Mouse (Mus musculus): ENCODE measurements around the gene Exoc6b. TPM values are rescaled to one million over a fixed set of nuclear protein-coding genes. Genes with fewer than 3 reads are reported as not detected.

Gene Exoc6b
- polyA plus RNA-seq, 1 experiment = 5.8 TPM

GRCm38 (mm10) chr6:84590961-84591745, 478.2 kb downstream of the Exoc6b start:
- TF ChIP-seq CTCF (IDR thresholded peaks at IDR 0.05; ENCODE audit: control insufficient read depth, insufficient read depth, low read length) (no peak), POLR2A (IDR thresholded peaks at IDR 0.05; ENCODE audit: borderline replicate concordance, control insufficient read depth, low read depth, low read length) (no peak)
- Histone ChIP-seq H3K4me3 (replicated peaks; ENCODE audit: control insufficient read depth, low read depth, low read length) (no peak overlapping the region), H3K4me1 (ENCODE audit: control insufficient read depth, insufficient read depth, low read length) (no peaks in the 10 kb centered on the region), H3K27ac (ENCODE audit: control insufficient read depth, insufficient read depth, low read depth, low read length, poor library complexity) (no peak overlapping the region)
- WGBS = 68% methylated on average over 6 of the region's 6 CpGs

- 5% methylated on average over 39 of the region's 39 CpGs for WGBS
Observed at GRCm38 (mm10) chr6:84589742-84590686, 479.3 kb downstream of the Exoc6b start.

GRCm38 (mm10) chr6:84588895-84589652, 480.2 kb downstream of the Exoc6b start:
- Histone ChIP-seq H3K27ac (ENCODE audit: control insufficient read depth, insufficient read depth, low read depth, low read length, poor library complexity) (no peak overlapping the region), H3K4me3 (replicated peaks; ENCODE audit: control insufficient read depth, low read depth, low read length) (no peak overlapping the region), H3K4me1 (ENCODE audit: control insufficient read depth, insufficient read depth, low read length) (no peaks in the 10 kb centered on the region)
- TF ChIP-seq CTCF (IDR thresholded peaks at IDR 0.05; ENCODE audit: control insufficient read depth, insufficient read depth, low read length) (no peak), POLR2A (IDR thresholded peaks at IDR 0.05; ENCODE audit: borderline replicate concordance, control insufficient read depth, low read depth, low read length) (no peak)
- 2% methylated on average over 52 of the region's 54 CpGs for WGBS

More at GRCm38 (mm10) chr6:84589742-84590686, 479.3 kb downstream of the Exoc6b start:
- Histone ChIP-seq H3K4me1 (ENCODE audit: control insufficient read depth, insufficient read depth, low read length) (no peaks in the 10 kb centered on the region), H3K27ac (ENCODE audit: control insufficient read depth, insufficient read depth, low read depth, low read length, poor library complexity) (no peak overlapping the region), H3K4me3 (replicated peaks; ENCODE audit: control insufficient read depth, low read depth, low read length) (no peak overlapping the region)
- TF ChIP-seq CTCF (IDR thresholded peaks at IDR 0.05; ENCODE audit: control insufficient read depth, insufficient read depth, low read length) = peak; percentile 60; the same call in 1 of the 2 replicates
- no peak for TF ChIP-seq POLR2A (IDR thresholded peaks at IDR 0.05; ENCODE audit: borderline replicate concordance, control insufficient read depth, low read depth, low read length)

- no peaks in the 10 kb centered on the region for H3K4me1 ChIP-seq (ENCODE audit: control insufficient read depth, insufficient read depth, low read length)
- WGBS = 1% methylated on average over 41 of the region's 41 CpGs
- H3K4me3 ChIP-seq (replicated peaks; ENCODE audit: control insufficient read depth, low read depth, low read length) = no peak overlapping the region
- H3K27ac ChIP-seq (ENCODE audit: control insufficient read depth, insufficient read depth, low read depth, low read length, poor library complexity) = no peak overlapping the region
- TF ChIP-seq POLR2A (IDR thresholded peaks at IDR 0.05; ENCODE audit: borderline replicate concordance, control insufficient read depth, low read depth, low read length) = no peak
- TF ChIP-seq CTCF (IDR thresholded peaks at IDR 0.05; ENCODE audit: control insufficient read depth, insufficient read depth, low read length) = no peak
Observed at GRCm38 (mm10) chr6:84588221-84588894, 481.0 kb downstream of the Exoc6b start.

- no peak for TF ChIP-seq POLR2A (IDR thresholded peaks at IDR 0.05; ENCODE audit: borderline replicate concordance, control insufficient read depth, low read depth, low read length)
- no peak for TF ChIP-seq CTCF (IDR thresholded peaks at IDR 0.05; ENCODE audit: control insufficient read depth, insufficient read depth, low read length)
- H3K4me3 ChIP-seq (replicated peaks; ENCODE audit: control insufficient read depth, low read depth, low read length) = no peak overlapping the region
- no peak overlapping the region for H3K27ac ChIP-seq (ENCODE audit: control insufficient read depth, insufficient read depth, low read depth, low read length, poor library complexity)
- WGBS = 2% methylated on average over 51 of the region's 51 CpGs
- no peaks in the 10 kb centered on the region for H3K4me1 ChIP-seq (ENCODE audit: control insufficient read depth, insufficient read depth, low read length)
Observed at GRCm38 (mm10) chr6:84587471-84588101, 481.7 kb downstream of the Exoc6b start.

- TF ChIP-seq CTCF (IDR thresholded peaks at IDR 0.05; ENCODE audit: control insufficient read depth, insufficient read depth, low read length) (no peak), POLR2A (IDR thresholded peaks at IDR 0.05; ENCODE audit: borderline replicate concordance, control insufficient read depth, low read depth, low read length) (no peak)
- WGBS = 4% methylated on average over 28 of the region's 28 CpGs
- Histone ChIP-seq H3K4me3 (replicated peaks; ENCODE audit: control insufficient read depth, low read depth, low read length) (no peak overlapping the region), H3K4me1 (ENCODE audit: control insufficient read depth, insufficient read depth, low read length) (no peaks in the 10 kb centered on the region), H3K27ac (ENCODE audit: control insufficient read depth, insufficient read depth, low read depth, low read length, poor library complexity) (no peak overlapping the region)
Observed at GRCm38 (mm10) chr6:84586551-84587200, 482.6 kb downstream of the Exoc6b start.

All from bone marrow, adult 2 months (tissue).